Mouse (Mus musculus): ENCODE results near the gene Sel1l.

DNA sequence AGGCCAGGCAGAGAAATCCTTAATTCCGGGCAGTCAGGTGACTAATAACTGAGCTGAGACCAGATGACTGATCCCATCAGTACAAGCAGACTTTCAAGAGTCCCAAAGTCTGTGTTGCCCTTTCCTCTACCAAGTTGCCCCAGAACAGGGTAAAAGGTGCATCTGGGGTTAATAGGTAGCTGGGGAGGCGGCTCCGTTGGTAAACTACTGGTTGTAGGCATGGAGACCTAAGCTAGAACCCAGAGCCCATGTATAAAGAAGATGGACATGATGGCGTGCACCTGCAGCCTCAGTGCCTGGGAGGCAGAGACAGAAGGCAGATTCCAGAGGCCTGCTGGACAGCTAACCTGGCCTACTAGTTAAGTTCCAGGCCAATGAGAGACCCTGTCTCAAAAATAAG, 30.2 kb downstream of the Sel1l start:
- TF ChIP-seq EP300 (IDR thresholded peaks at IDR 0.05; ENCODE audit: insufficient read depth, low read depth, low read length) (no peak), CTCF (IDR thresholded peaks at IDR 0.05) (no peak), POLR2A (IDR thresholded peaks at IDR 0.05; ENCODE audit: insufficient read depth, low read depth, low read length) (no peak)

Measured in heart, adult 2 months (tissue).